Mouse (Mus musculus): ENCODE measurements around the gene Sult2a3.
"Not testable (repeated sequence)": the region's sequence is repeated elsewhere in the genome, so short reads cannot be mapped to it uniquely, and the experiment has no call there.

Gene Sult2a3
- long read RNA-seq, experiment 1 = 0 reads
- long read RNA-seq, experiment 2 = 0 reads

- intact Hi-C loops (cut with DNase I) = no loop called here
Observed at GRCm38 (mm10) chr7:14122944-14123343, at the start of gene Sult2a3. Gene Sult2a3 (minus strand): TSS chr7:14123044.

- intact Hi-C loops (cut with DNase I) = no loop called here
Observed at GRCm38 (mm10) chr7:14120436-14120835, 2.4 kb downstream of the Sult2a3 start.

DNA sequence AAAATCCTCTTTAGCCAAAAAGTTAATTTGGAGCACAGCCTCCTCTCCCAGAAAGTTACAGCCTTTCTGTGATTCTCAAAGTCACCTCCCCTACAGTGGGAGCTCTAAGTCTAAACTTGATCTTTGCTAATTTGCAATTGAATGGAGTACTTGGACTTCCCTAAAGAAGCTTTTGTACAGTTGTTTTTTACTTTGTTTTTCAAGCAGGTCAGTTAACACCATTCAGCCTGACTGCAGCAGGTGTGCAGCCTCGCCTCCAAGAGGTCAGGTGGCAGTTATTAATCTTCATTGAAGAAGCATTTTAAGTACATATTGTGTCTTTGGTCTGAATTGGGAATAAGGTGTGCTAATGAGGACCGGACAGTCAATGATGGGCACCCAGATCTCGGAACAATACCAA, 3.0 kb downstream of the Sult2a3 start:
- intact Hi-C loops (cut with DNase I) = not testable (repeated sequence)

DNA sequence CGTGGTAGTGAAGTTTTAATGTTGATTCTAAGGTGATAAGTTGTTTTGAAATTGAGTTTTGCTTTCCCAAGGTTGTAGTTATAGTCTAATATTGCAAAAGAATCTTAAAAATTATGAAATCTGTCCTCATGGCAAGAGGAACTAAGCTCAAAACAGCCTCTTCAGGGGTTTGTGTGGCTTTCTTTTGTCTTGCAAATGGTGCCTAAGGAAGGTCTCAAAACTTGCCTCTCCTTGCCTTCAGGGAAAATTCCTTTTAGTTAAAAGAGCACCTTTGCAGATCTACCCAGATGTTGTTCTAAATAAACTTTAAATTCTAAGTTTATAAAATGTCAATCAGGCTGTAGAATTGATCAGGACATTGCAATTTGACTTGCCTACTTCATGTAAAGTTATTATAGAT, 6.1 kb downstream of the Sult2a3 start:
- intact Hi-C loops (cut with DNase I) = no loop called here

- intact Hi-C loops (cut with DNase I) = not testable (repeated sequence)
Observed at GRCm38 (mm10) chr7:14114471-14114870, 8.4 kb downstream of the Sult2a3 start.

DNA sequence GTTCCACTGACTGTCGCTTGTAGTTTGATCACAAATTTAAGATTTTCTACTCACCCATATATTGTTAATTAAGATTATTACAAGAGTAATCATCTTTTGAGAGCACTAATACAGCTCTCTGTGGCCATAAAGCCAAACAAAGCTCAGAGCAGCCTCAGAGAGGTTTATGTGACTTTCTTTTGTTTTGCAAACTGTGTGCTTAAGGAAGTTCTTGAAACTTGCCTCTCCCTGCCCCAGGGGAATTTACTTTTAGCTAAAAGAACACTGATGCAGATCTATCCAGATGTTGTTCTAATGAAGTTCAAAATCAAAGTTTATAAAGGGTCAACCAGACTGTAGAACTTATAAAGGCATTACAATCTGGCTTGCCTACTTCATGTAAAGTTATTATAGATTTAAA, 75.0 kb downstream of the Sult2a3 start:
- intact Hi-C loops (cut with DNase I) = not testable (repeated sequence)

GRCm38 (mm10) chr7:14030831-14031230, 92.0 kb downstream of the Sult2a3 start:
- intact Hi-C loops (cut with DNase I) = not testable (repeated sequence)
